Mouse (Mus musculus) lung, postnatal 0 days (tissue): Measurements from ENCODE around the gene Atp1b1.

Source experiments
- CTCF ChIP-seq: IDR thresholded peaks from 2 replicates; pipeline ENCODE4 v1.5.1; 2016; ENCODE audit warnings: antibody characterized with exemption, mild to moderate bottlenecking
- EP300 ChIP-seq: IDR thresholded peaks from 2 replicates; pipeline ENCODE4 v1.6.1; 2016; ENCODE audit warnings: antibody characterized with exemption, mild to moderate bottlenecking, control low read depth

DNA sequence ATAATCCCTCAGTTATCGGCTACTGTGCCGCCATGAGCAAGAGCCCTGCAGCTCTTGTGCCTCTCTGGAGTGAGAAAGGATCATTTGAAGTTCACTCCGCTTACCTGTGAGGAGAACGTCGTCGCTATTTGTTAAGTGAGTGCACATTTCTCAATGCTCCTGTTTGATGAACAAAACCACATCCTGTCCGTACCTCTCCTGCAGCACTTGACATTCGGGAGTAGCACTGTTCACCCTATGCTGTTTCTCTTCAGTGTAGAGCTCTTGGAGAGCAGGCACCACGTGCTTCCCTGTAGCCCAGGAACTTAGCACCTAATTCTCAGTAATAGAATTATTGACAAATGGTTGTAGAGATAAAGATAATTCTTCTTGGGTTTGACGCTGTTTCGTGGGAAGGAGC, 44.5 kb downstream of the Atp1b1 start:
- TF ChIP-seq EP300 (peak; percentile 93), CTCF (no peak)
